Mouse (Mus musculus) intestine, postnatal 0 days (tissue): ENCODE results near the gene Rnasek. TPM values are rescaled to one million over a fixed set of nuclear protein-coding genes. Genes with fewer than 3 reads are reported as not detected.

Experiments used
- ATAC-seq: fragments of 200-750 bp; cut with Nextera tagmentation; 2 replicates; pipeline ENCODE4 v1.8.0; 2017; ENCODE audit warnings: mild to moderate bottlenecking, moderate TSS enrichment, moderate library complexity
- H3K27ac ChIP-seq: fragments of 300-500 bp; sonication (generic); 2 replicates; pipeline ENCODE4 v1.5.1; 2014; ENCODE audit warnings: mild to moderate bottlenecking, low read depth, low read length, moderate library complexity
- H3K27me3 ChIP-seq: fragments of 300-500 bp; sonication (generic); replicated peaks from 2 replicates; pipeline ENCODE4 v1.6.1; 2014; ENCODE audit warnings: low read length, mixed read lengths; ENCODE audit not compliant: control insufficient read depth, insufficient read depth
- H3K36me3 ChIP-seq: fragments of 300-500 bp; sonication (generic); 2 replicates; pipeline ENCODE4 v1.6.1; 2014; ENCODE audit warnings: mild to moderate bottlenecking, moderate library complexity; ENCODE audit not compliant: control insufficient read depth, insufficient read depth
- H3K4me1 ChIP-seq: fragments of 300-500 bp; sonication (generic); replicated peaks from 2 replicates; pipeline ENCODE4 v1.6.1; 2014; ENCODE audit warnings: antibody characterized with exemption, low read length, mixed read lengths; ENCODE audit not compliant: control insufficient read depth, insufficient read depth
- H3K4me2 ChIP-seq: fragments of 300-500 bp; sonication (generic); replicated peaks from 2 replicates; pipeline ENCODE4 v1.6.1; 2014; ENCODE audit warnings: low read depth, mild to moderate bottlenecking, moderate library complexity
- H3K4me3 ChIP-seq: fragments of 300-500 bp; sonication (generic); 2 replicates; pipeline ENCODE4 v1.5.1; 2014; ENCODE audit warnings: low read depth, low read length
- H3K9ac ChIP-seq: fragments of 300-500 bp; sonication (generic); 2 replicates; pipeline ENCODE4 v1.6.1; 2014; ENCODE audit warnings: mild to moderate bottlenecking, low read depth, low read length
- H3K9me3 ChIP-seq: fragments of 300-500 bp; sonication (generic); 2 replicates; pipeline ENCODE4 v1.6.1; 2016; ENCODE audit warnings: mixed run types; ENCODE audit not compliant: control insufficient read depth
- CTCF ChIP-seq: sonication (generic); IDR thresholded peaks from 2 replicates; pipeline ENCODE4 v1.5.1; 2016; ENCODE audit warnings: low read depth, mild to moderate bottlenecking, control low read depth, antibody characterized with exemption, moderate library complexity
- WGBS: fragments of 180-500 bp; shearing (Covaris S2); extraction: QIAGEN DNeasy Blood & Tissue Kit; methylation state at CpG from one replicate; pipeline ENCODE4 v1.1.7; 2014; 5-methylcytosine and 5-hydroxymethylcytosine counted together
- polyA plus RNA-seq: library from polyadenylated mRNA; unstranded; fragments of >200 nt; fragmentation: Nextera tagmentation; extraction: Ambion mirVana; gene quantifications from 2 replicates; pipeline ENCODE4 v1.2.1, GENCODE M21; 2015

Gene Rnasek
- polyA plus RNA-seq, 1 experiment from 2014 or later: 628 TPM

DNA sequence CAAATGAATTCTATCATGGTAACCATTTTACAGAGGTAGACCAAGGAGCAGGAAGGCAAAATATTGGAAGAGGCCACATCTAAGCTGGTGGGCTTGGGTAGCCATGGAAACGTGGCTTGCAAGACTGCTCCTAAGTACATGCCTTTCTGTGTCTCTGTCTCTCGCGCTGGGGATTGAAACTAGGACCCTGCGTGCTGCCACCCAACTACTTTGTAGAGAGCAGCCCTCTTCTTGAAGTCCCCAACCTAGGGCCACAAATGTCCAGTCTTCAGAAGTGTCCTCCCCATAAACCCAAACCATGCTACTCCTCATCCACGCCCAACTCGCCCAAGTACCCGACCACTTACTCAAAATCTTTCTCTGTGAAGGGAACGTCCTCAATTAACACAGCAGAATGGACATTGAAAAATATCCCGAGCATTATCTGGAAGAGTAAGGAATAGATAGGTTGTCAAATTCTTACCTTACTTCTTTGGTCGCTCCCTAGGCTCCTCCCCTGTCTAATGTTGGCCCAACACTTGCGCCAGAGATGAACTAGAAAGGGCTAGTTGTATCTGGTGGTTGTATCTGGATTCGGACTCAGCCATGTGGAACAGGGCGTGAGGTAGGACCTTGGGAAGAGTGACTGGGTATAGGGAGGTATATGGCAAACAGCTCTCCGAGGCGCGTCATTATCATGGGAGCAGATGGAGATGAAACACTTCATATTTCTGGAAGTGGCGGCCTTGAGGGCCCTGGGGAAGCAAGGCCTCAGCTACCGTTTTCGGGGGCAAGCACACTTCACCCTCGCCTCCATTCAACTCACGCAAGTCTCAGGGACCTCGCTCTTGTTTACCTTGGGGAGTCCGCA, 826 bp downstream of the Rnasek start:
- H3K36me3 ChIP-seq: peaks cover 11% of the 10 kb centered on the region; the same call in 1 of the 2 replicates
- peak overlapping the region; percentile 85 for H3K27ac ChIP-seq
- peak overlapping the region; percentile 81 for H3K9ac ChIP-seq
- H3K9me3 ChIP-seq: no peaks in the 10 kb centered on the region
- WGBS: 9% methylated on average over 23 of the region's 23 CpGs
- no peak for TF ChIP-seq CTCF
- peak overlapping the region; percentile 91 for H3K4me3 ChIP-seq
- no peak for ATAC-seq
- H3K4me1 ChIP-seq: peaks cover 5% of the 10 kb centered on the region; the same call in 1 of the 2 replicates
- no peaks in the 10 kb centered on the region for H3K27me3 ChIP-seq
- peak overlapping the region; percentile 70 for H3K4me2 ChIP-seq

DNA sequence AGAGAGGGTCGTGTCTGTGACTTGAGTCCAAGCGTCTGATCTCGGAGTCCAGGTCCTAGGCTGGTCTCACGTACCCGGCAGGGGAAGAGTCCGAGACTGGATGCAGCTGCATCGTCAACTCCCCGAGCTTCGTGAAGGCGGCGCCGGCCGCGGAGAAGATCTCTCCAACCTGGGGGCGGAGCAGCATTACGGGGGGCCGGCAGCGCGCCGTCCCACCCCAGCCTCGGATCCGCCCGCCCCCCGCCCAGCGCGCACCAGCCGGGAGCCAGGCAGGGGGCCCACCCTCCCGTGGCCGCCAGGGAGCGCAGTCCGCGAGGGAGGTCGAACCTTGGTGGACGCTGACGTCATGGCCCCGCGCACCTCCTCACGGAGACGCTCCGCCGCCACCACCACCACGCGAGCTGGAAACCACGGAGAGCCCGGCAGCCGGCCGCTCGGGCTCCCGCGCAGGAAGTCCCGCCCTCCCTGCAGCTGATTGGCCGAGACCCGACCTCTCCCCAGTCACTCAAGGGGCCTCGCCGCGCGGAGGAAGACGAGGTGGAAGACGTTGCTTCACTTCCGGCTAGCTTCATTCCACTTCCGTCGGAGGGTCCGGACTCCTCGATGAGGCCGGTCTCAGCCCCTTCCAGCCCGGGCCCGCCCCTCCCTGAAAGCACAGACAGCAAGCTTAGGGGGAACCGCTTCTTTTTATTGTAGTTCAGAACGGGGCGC, 2.0 kb downstream of the Rnasek start, which contains the start of gene 0610010K14Rik:
Gene 0610010K14Rik (minus strand): TSS at position 458 of the 711 bp plus-strand sequence.
- WGBS: under 1% methylated on average over 69 of the region's 70 CpGs
- H3K27ac ChIP-seq: peak within 1 kb of the TSS; percentile 85
- H3K9ac ChIP-seq: peak within 1 kb of the TSS; percentile 81
- H3K4me2 ChIP-seq: peak within 1 kb of the TSS; percentile 70
- ATAC-seq: peak; percentile 93
- H3K36me3 ChIP-seq: peaks cover 11% of the 10 kb centered on the region; the same call in 1 of the 2 replicates
- H3K9me3 ChIP-seq: no peaks in the 10 kb centered on the region
- peaks cover 5% of the 10 kb centered on the region; the same call in 1 of the 2 replicates for H3K4me1 ChIP-seq
- H3K27me3 ChIP-seq: no peaks in the 10 kb centered on the region
- peak; percentile 85 for TF ChIP-seq CTCF
- H3K4me3 ChIP-seq: peak within 1 kb of the TSS; percentile 91

DNA sequence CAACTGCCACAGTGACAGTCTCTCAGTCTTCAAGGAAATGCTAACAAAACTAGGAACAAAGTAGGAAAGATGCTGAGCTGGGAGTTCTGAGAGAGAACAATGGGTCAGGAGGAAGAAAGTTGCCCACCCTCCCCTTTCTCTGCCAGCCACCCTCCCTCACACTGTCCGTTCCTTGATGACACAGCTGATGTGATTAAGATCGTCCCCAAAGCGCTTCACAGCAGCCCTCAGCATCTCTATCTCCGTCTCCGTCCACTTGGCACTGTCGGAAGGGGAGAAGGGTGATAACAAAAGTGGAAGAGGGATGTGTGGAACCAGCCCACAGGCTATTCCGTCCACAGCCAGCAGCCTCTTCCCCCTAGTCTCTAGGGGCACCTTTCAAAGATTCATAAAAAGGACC, 2.9 kb downstream of the Rnasek start:
- no peak overlapping the region; the same call in 1 of the 2 replicates for H3K27ac ChIP-seq
- ATAC-seq: no peak
- peaks cover 11% of the 10 kb centered on the region; the same call in 1 of the 2 replicates for H3K36me3 ChIP-seq
- H3K9me3 ChIP-seq: no peaks in the 10 kb centered on the region
- H3K27me3 ChIP-seq: no peaks in the 10 kb centered on the region
- peak overlapping the region; percentile 70 for H3K4me2 ChIP-seq
- no peak for TF ChIP-seq CTCF
- H3K4me1 ChIP-seq: peaks cover 5% of the 10 kb centered on the region; the same call in 1 of the 2 replicates
- WGBS: 39% methylated on average over 7 of the region's 7 CpGs
- H3K9ac ChIP-seq: peak overlapping the region; percentile 50; the same call in 1 of the 2 replicates
- H3K4me3 ChIP-seq: 0 out of 2 replicates have a peak overlapping the region, but pooled peaks have one; percentile 91

DNA sequence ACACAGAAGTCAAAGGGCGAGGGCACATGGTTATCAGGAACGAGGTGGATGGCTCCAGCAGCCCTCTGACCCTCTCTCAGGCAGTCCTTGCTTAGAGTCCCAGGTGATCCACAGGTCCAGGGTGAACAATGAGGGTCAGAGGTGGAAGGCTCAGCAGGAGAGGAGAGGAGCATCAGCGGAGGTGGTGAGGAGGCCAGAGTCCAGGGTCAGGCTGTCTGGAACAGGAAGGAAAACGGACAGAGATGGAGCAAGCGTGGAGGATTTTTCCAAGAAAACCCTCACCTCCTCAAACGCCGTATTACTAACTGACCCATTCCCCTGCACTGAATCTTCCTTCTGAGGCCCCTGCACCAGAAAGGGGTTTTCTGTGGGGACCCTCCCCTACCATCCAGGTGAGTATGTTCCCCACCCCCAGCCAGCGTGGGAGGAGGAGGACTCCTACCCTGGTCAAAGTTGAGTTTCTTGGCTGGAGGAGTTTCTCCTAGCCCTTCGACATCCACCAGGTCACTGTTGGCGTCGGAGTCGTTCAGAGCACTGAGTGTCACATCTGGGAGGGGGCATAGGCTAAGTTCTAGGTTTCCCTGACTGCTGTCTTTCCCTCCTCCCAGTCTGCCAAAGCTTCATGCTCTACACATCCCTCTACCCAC, 4.3 kb downstream of the Rnasek start:
- no peak for TF ChIP-seq CTCF
- Histone ChIP-seq H3K4me2 (no peak overlapping the region), H3K27me3 (no peaks in the 10 kb centered on the region), H3K27ac (no peak overlapping the region), H3K9me3 (no peaks in the 10 kb centered on the region), H3K9ac (no peak overlapping the region), H3K36me3 (peaks cover 11% of the 10 kb centered on the region; the same call in 1 of the 2 replicates), H3K4me3 (no peak overlapping the region), H3K4me1 (peaks cover 3% of the 10 kb centered on the region; the same call in 1 of the 2 replicates)
- no peak for ATAC-seq
- WGBS: 80% methylated on average over 12 of the region's 12 CpGs

DNA sequence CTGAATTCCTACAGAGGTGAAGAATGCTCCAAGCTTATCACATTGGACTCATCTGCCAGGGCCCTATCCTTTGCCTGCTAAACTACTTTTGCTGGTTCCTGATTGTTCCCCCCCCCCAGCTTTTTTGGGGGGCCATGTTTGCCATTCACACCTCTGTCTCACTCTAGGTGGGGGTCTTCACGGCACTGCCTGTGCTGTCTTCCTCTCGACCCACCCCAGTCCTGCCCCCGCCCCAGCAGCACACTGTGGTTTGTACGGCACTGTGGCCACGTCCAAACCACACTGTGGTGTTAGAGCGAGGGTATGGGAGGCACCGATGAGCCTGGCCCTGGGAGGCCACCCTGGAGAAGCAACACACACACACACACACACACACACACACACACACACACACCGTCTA, 5.1 kb downstream of the Rnasek start:
- no peaks in the 10 kb centered on the region for H3K9me3 ChIP-seq
- no peak overlapping the region for H3K9ac ChIP-seq
- no peak overlapping the region for H3K27ac ChIP-seq
- H3K36me3 ChIP-seq: peaks cover 11% of the 10 kb centered on the region; the same call in 1 of the 2 replicates
- TF ChIP-seq CTCF: no peak
- 83% methylated on average over 8 of the region's 8 CpGs for WGBS
- no peak for ATAC-seq
- H3K4me3 ChIP-seq: no peak overlapping the region
- no peak overlapping the region for H3K4me2 ChIP-seq
- peaks cover 5% of the 10 kb centered on the region; the same call in 1 of the 2 replicates for H3K27me3 ChIP-seq
- peaks cover 3% of the 10 kb centered on the region; the same call in 1 of the 2 replicates for H3K4me1 ChIP-seq
